Mouse (Mus musculus): ENCODE results near the gene Ube2v1.

GRCm38 (mm10) chr2:167594444-167594934, 37.4 kb downstream of the Ube2v1 start:
- TF ChIP-seq MYC (IDR thresholded peaks at IDR 0.05; ENCODE audit: low read depth, low read length) (no peak), TCF12 (IDR thresholded peaks at IDR 0.05; ENCODE audit: low read depth, low read length) (no peak), JUND (IDR thresholded peaks at IDR 0.05; ENCODE audit: low read depth, low read length) (no peak), POLR2A (IDR thresholded peaks at IDR 0.05; ENCODE audit: control insufficient read depth in 1 of 2, insufficient read depth in 1 of 2, low read depth in 1 of 2, low read length in 2 of 2, poor library complexity in 1 of 2) (no peak), MYB (IDR thresholded peaks at IDR 0.05; ENCODE audit: low read depth, low read length) (no peak)
